Mouse (Mus musculus) midbrain, embryonic 12.5 days (tissue): ENCODE results near the gene Rufy3. TPM values are rescaled to one million over a fixed set of nuclear protein-coding genes. Genes with fewer than 3 reads are reported as not detected.

Experiments used
- ATAC-seq: fragments of 200-750 bp; cut with Nextera tagmentation; 2 replicates; pipeline ENCODE4 v1.8.0; 2017; ENCODE audit warnings: low read depth, moderate TSS enrichment, moderate library complexity; ENCODE audit not compliant: low FRiP score
- H3K27ac ChIP-seq: fragments of 300-500 bp; sonication (generic); replicated peaks from 2 replicates; pipeline ENCODE4 v1.5.1; 2016; ENCODE audit warnings: mild to moderate bottlenecking
- H3K27me3 ChIP-seq: fragments of 300-500 bp; sonication (generic); 2 replicates; pipeline ENCODE4 v1.6.1; 2016; ENCODE audit warnings: mild to moderate bottlenecking
- H3K36me3 ChIP-seq: fragments of 300-500 bp; sonication (generic); 2 replicates; pipeline ENCODE4 v1.6.1; 2016
- H3K4me1 ChIP-seq: fragments of 300-500 bp; sonication (generic); 2 replicates; pipeline ENCODE4 v1.6.1; 2016
- H3K4me2 ChIP-seq: fragments of 300-500 bp; sonication (generic); replicated peaks from 2 replicates; pipeline ENCODE4 v1.6.1; 2016; ENCODE audit warnings: mild to moderate bottlenecking, moderate library complexity
- H3K4me3 ChIP-seq: fragments of 300-500 bp; sonication (generic); 2 replicates; pipeline ENCODE4 v1.5.1; 2016; ENCODE audit warnings: mild to moderate bottlenecking
- H3K9ac ChIP-seq: fragments of 300-500 bp; sonication (generic); replicated peaks from 2 replicates; pipeline ENCODE4 v1.6.1; 2016; ENCODE audit warnings: mild to moderate bottlenecking, moderate library complexity
- H3K9me3 ChIP-seq: fragments of 300-500 bp; sonication (generic); 2 replicates; pipeline ENCODE4 v1.6.1; 2016; ENCODE audit warnings: mild to moderate bottlenecking
- WGBS: fragments of 180-500 bp; shearing (Covaris S2); methylation state at CpG from one replicate; pipeline ENCODE4 v1.1.7; 2016; 5-methylcytosine and 5-hydroxymethylcytosine counted together
- polyA plus RNA-seq: library from polyadenylated mRNA; unstranded; fragments of >200 nt; fragmentation: Nextera tagmentation; extraction: Ambion mirVana; gene quantifications from 2 replicates; pipeline ENCODE4 v1.2.1, GENCODE M21; 2016

The Rufy3 gene
- polyA plus RNA-seq, 1 experiment from 2014 or later: 210 TPM

DNA sequence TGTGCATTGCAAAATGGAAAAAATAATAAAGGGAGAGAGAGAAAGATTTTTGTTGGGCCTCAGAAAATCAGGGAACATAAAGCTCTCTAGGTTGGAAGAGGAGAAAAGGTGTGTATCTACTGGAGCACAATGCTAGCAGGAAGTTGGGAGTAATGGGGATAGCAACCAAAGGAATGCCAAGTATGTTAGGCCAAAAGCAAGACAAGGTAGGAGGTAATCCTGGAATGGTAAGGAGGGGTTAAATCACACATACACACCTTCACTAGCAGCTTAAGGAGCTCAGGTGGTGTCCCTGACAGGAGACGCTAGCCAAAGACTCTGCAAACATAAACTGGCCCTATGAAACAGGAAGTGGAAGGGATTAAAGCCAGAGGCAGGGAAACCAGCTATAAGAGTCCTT, 5.8 kb upstream of the Rufy3 start:
- Histone ChIP-seq H3K4me3 (no peak overlapping the region), H3K27ac (no peak overlapping the region), H3K9ac (no peak overlapping the region), H3K9me3 (no peaks in the 10 kb centered on the region), H3K4me1 (peaks cover 18% of the 10 kb centered on the region), H3K4me2 (no peak overlapping the region), H3K27me3 (no peaks in the 10 kb centered on the region), H3K36me3 (0 out of 2 replicates have a peak, but pooled peaks cover 5% of the 10 kb centered on the region)
- WGBS: 55% methylated on average over 1 of the region's 1 CpGs
- ATAC-seq: no peak

DNA sequence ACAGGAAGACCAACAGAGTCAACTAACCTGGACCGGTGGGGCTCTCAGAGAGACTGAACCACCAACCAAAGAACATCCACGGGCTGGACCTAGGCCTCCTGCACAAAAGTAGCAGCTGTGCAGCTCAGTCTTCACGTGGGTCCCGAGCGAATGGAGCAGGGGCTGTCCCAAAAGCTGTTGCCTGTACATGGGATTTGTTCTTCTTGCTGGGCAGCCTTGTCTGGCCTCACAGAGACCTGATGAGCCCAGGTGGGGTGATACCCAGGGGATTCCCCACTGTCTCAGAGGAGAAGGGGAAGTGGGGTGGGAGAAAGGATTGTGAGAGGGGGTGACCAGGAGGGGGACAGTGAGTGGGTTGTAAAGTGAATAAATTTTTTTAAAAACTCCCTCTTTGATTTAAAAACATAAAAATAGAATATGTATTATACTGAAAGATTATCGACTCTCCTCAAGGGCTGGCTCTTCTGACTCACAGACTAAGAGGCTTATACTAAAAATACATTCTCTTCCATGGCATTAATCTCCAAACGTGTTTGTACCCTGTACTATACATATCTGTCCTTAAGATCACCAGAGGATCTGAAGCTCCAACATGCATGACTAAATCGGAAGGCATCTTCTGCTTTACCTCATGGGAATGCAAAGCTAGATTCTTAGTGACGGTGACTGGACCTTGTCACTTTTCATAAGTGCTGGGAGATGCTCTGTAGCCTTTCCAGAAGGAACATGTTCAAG, 3.6 kb upstream of the Rufy3 start:
- 80% methylated on average over 9 of the region's 9 CpGs for WGBS
- Histone ChIP-seq H3K4me1 (peaks cover 9% of the 10 kb centered on the region), H3K9ac (no peak overlapping the region), H3K27ac (no peak overlapping the region), H3K4me3 (no peak overlapping the region), H3K9me3 (no peaks in the 10 kb centered on the region), H3K27me3 (no peaks in the 10 kb centered on the region), H3K36me3 (0 out of 2 replicates have a peak, but pooled peaks cover 3% of the 10 kb centered on the region), H3K4me2 (no peak overlapping the region)
- ATAC-seq: no peak

DNA sequence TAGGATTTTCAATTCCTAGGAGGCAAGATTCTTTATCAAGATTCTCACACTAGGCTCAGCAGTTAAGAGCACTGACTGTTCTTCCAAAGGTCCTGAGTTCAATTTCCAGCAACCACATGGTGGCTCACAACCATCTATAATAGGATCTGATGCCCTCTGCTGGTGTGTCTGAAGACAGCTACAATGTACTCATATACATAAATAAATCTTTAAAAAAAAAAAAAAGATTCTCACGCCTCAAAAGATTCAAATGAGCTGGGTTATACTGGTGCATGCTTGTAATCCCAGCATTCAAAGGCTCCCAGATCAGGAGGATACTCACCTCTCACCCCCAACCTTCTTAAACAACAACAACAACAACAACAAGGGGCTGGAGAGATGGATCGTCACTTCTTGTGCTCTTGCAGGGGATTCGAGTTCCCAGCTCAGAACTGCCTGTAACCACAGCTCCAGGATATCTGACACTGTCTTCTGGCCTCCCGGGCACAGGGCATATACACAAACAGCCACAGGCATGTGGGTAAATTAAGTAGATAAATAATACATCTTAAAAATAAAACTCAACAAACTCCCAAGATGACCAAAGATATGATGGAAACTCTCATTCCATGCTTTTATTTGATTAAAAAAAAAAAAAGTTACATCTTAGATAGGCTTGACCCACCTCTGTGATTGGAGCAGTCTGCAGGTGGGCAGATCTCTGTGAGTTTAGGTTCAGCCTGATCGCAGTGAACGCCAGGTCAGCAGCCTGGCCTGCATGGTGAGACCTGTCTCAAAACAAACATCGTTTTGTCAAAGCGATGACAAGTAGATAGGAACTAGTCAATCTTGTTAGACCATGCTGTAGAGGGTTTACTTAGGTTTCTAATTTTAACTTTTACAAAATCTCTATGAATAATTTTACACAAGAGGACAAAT, 1.7 kb upstream of the Rufy3 start:
- Histone ChIP-seq H3K9me3 (no peaks in the 10 kb centered on the region), H3K4me1 (peaks cover 10% of the 10 kb centered on the region), H3K4me2 (no peak overlapping the region), H3K36me3 (no peaks in the 10 kb centered on the region), H3K27ac (no peak overlapping the region), H3K27me3 (no peaks in the 10 kb centered on the region), H3K4me3 (no peak overlapping the region), H3K9ac (no peak overlapping the region)
- ATAC-seq: no peak
- 75% methylated on average over 8 of the region's 8 CpGs for WGBS

DNA sequence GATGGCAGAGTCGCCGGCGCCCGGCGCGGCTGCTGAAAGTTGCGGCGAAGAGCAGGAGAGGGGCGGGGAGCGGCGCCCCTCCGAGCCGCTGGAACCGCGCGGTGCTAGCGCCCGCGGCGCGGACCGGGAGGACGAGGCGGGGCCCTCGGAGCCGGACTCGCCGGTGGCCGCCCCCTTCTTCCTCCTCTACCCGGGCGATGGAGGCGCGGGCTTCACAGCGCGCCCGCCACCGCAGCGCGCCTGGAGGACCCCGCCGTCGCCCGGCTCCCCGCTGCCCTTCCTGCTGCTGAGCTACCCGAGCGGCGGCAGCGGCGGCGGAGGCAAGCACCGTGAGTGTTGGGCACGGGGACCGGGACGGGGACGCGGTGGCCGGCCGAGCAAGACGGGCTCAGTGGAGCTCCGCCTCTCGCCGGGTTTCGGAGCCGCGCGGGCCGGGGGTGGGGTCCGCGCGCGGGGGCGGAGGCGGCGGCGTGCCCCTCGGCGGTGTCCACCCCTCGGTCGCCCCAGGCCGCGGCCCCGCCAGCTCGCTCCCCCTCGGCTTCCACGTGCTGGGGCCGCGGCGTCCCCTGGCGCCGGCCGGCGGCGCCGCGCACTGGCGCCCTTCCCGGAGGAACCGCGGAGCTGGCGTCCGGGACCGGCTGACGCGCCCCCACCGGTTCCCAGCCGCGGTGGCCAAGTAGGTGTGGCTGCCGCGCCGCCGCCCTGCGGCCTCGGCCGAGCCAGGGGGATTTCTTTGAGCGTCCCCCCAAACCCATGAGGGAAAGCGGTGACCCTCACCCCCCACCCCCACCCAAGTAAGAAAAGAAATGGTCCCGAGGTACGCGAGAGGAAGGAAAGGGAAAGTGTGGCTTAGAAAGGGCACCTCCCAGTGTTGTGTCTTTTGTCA, 551 bp downstream of the Rufy3 start:
- H3K27ac ChIP-seq: peak overlapping the region; percentile 92
- ATAC-seq: peak; percentile 81
- WGBS: under 1% methylated on average over 72 of the region's 119 CpGs

DNA sequence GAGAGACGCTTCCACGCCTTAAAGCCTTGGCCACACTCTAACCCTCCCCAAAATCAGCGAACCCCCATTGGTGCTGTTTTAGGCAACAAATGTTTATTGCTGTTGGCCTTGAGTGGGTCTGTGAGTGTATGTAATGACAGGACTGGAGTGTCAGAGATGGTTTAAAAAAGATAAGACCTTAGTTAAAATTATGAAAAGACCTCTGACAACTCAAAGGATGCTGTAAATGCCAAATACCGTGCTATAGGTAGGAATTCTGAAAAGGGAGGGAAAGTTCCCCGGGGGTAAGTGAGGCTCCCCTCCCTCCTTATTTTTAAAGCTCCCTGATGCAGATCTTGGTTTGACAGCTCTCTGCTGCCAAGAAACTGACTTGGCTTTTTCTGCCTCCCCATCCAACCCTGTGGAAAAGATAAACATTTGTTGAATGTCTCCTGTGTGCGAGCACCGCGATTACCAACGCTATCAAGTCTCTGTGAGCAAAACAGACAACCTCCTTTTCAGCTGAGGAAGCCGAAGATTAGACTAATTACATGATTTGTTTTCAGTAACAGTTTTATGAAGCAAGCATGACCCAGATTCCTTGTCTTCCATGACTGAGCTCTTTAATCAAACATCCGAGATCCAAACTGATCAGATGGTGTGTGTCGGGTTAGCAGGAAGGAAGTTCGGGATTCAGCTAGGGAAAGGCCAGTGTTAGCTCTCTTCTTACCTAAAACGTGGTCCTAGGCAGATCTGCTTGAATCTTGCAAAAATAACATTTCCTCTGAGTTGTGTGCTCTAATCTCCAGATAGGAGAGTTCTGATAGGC, 1.4 kb downstream of the Rufy3 start:
- Histone ChIP-seq H3K4me3 (peak overlapping the region; percentile 94), H3K9ac (peak overlapping the region; percentile 90), H3K36me3 (peaks cover 11% of the 10 kb centered on the region; the same call in 1 of the 2 replicates), H3K4me2 (peak overlapping the region; percentile 73), H3K4me1 (peaks cover 10% of the 10 kb centered on the region), H3K9me3 (no peaks in the 10 kb centered on the region), H3K27me3 (no peaks in the 10 kb centered on the region), H3K27ac (peak overlapping the region; percentile 92)
- WGBS: 9% methylated on average over 14 of the region's 14 CpGs
- ATAC-seq: no peak; the same call in none of the 2 replicates

More for the DNA sequence above, 551 bp downstream of the Rufy3 start:
- Histone ChIP-seq H3K4me2 (peak overlapping the region; percentile 73), H3K27me3 (no peaks in the 10 kb centered on the region), H3K4me3 (peak overlapping the region; percentile 94), H3K36me3 (peaks cover 3% of the 10 kb centered on the region; the same call in 1 of the 2 replicates), H3K4me1 (peaks cover 10% of the 10 kb centered on the region), H3K9me3 (no peaks in the 10 kb centered on the region), H3K9ac (peak overlapping the region; percentile 90)

DNA sequence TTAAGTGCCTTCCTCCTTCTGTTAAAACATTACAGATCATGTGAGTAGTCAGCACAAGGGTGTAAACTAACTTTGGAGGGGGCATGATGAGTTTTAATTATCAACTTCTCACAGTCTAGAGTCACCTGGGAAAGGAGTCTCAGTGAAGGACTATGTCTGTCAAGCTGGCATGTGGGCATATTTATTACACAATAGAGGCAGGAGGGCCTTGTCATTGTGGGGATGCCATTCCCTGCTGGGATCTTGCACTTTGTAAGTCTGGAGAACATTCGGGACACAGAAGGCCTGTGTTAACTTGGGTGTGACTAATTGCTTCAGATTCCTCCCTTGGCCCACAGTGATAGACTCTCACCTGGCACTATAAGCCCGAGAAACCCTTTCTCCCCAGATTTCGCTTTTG, 4.7 kb downstream of the Rufy3 start:
- H3K9me3 ChIP-seq: no peaks in the 10 kb centered on the region
- peaks cover 10% of the 10 kb centered on the region for H3K4me1 ChIP-seq
- 73% methylated on average over 3 of the region's 3 CpGs for WGBS

DNA sequence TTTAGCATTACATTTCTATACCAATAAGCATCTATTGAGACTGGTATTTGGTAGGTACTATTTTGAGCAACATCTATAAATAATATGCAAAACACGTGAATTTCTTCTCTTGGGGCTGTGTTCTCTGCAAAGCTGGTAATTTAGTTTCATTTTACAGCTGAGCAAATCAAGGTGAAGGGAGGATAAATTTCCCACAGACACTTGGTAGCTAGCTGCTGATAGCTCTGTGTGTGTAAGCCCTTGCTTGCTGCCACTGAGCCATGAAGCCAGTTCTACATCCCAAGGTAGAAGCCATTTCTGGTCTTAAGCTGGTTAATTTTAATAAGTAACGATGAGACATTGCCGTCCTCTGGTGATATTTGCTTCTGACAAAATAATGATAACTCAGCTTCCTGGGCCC, 10.0 kb downstream of the Rufy3 start:
- peaks cover 13% of the 10 kb centered on the region; the same call in 1 of the 2 replicates for H3K36me3 ChIP-seq
- H3K27ac ChIP-seq: no peak overlapping the region
- 95% methylated on average over 3 of the region's 3 CpGs for WGBS

More for the DNA sequence above, 4.7 kb downstream of the Rufy3 start:
- no peak for ATAC-seq
- Histone ChIP-seq H3K27ac (no peak overlapping the region), H3K4me3 (no peak overlapping the region), H3K27me3 (no peaks in the 10 kb centered on the region), H3K4me2 (no peak overlapping the region), H3K36me3 (peaks cover 13% of the 10 kb centered on the region; the same call in 1 of the 2 replicates), H3K9ac (no peak overlapping the region)

DNA sequence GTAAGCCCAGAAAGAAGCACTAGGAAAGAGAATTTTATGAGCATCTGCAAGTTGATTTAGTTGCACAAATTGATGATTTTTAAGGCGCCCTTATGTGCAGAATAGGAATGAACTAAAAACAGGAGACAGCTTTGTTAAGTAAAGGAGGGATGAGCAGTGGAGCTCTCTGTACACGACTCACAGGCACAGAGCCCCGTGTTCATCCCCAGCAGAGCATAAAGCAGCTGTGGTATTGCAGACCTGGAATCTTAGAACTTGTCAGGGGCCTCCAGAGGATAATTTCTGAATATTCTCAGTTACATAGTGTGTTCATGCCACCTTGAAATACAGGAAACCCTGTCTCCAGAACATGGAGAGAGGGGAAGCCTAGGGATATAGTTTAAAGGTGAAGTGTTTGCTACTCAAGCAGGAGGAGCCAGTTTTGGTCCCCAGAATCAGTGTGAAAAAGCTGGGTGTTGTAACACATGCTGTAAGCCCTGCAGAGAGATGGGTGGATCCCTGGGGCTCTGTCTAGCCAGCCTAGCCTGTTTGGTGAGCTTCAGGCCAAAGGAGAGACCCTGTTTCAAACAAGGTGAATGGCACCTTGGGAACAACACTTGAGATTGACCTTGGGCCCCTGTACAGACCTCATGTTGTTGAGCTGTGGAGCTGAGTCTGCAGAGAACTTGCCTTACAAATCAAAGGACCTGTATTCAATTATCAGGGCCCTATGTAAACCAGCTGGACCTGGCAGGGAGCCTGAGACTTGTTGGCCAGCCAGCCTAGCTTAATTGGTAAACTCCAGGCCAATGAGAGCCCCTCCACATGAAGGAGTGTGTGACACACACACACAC, 10.9 kb downstream of the Rufy3 start:
- H3K9ac ChIP-seq: no peak overlapping the region
- no peak overlapping the region for H3K4me3 ChIP-seq
- no peak overlapping the region for H3K27ac ChIP-seq
- H3K4me2 ChIP-seq: no peak overlapping the region
- H3K27me3 ChIP-seq: no peaks in the 10 kb centered on the region
- no peaks in the 10 kb centered on the region for H3K4me1 ChIP-seq
- peaks cover 7% of the 10 kb centered on the region; the same call in 1 of the 2 replicates for H3K36me3 ChIP-seq
- no peaks in the 10 kb centered on the region for H3K9me3 ChIP-seq
- 76% methylated on average over 3 of the region's 3 CpGs for WGBS
- ATAC-seq: no peak

More for the DNA sequence above, 10.0 kb downstream of the Rufy3 start:
- no peak for ATAC-seq
- Histone ChIP-seq H3K9me3 (no peaks in the 10 kb centered on the region), H3K9ac (no peak overlapping the region), H3K27me3 (no peaks in the 10 kb centered on the region), H3K4me1 (no peaks in the 10 kb centered on the region), H3K4me3 (no peak overlapping the region), H3K4me2 (no peak overlapping the region)

DNA sequence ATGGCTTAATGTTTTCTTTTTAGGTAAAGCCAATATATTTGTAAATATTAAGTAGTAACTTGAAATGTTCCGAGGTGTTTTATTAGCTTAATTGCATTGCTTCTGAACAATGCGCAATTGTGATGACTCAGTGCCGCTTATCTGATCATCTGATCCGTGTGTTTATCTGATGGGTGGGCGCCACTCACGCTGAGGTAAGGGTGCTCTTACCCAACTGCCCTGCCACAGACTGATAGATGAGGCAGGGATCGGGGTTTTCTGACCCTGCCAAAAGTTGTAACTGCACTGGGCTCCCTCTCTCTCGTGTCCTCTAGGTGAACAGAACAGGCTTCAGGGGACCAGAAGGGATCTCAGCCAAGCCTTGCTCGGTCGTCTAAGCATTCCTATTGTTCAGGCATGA, 15.8 kb downstream of the Rufy3 start:
- Histone ChIP-seq H3K4me2 (no peak overlapping the region), H3K9ac (no peak overlapping the region), H3K4me1 (peaks cover 12% of the 10 kb centered on the region), H3K4me3 (no peak overlapping the region), H3K27ac (no peak overlapping the region), H3K27me3 (no peaks in the 10 kb centered on the region), H3K36me3 (no peaks in the 10 kb centered on the region), H3K9me3 (no peaks in the 10 kb centered on the region)
- no peak for ATAC-seq
- WGBS: 85% methylated on average over 10 of the region's 10 CpGs

DNA sequence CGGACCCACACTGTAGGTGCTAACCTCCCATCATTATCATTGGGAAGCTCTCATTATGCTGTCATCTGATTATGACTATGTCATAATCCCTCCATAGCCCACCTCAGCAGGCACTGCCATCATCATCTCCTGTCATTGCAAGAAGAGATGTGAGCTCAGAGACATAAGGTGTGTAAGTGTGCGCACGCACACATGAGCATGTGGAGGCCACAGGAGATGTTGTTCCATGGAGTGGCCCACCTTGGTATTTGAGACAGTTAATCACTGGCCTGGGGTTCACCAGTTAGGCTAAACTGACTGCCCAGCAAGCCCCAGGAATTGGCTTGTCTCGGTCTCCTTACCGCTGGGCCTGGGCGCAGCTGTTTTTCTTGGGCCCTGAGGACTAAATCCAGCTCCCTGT, 16.5 kb downstream of the Rufy3 start:
- Histone ChIP-seq H3K9me3 (no peaks in the 10 kb centered on the region), H3K4me1 (peaks cover 18% of the 10 kb centered on the region), H3K9ac (no peak overlapping the region), H3K4me2 (no peak overlapping the region), H3K36me3 (no peaks in the 10 kb centered on the region), H3K4me3 (no peak overlapping the region), H3K27ac (no peak overlapping the region), H3K27me3 (no peaks in the 10 kb centered on the region)
- 95% methylated on average over 6 of the region's 6 CpGs for WGBS
- no peak for ATAC-seq
